Mouse (Mus musculus): ENCODE measurements at regions not wholly inside any gene's neighbourhood (a gene's known extent, or its start where the extent isn't known, plus 50 kb on each side); places are given as distances from the start of the nearest gene placed in this dataset.

GRCm38 (mm10) chr12:47020810-47021348 lies 202.2 kb upstream of the Nova1 start:
- Histone ChIP-seq H3K4me3 (ENCODE audit: low read depth, low read length) (no peak overlapping the region), H3K27me3 (ENCODE audit: control insufficient read depth, insufficient read depth, low read length) (no peaks in the 10 kb centered on the region), H3K36me3 (ENCODE audit: control insufficient read depth, insufficient read depth, low read length) (no peaks in the 10 kb centered on the region), H3K9ac (ENCODE audit: low read length) (no peak overlapping the region), H3K4me2 (ENCODE audit: low read depth) (no peak overlapping the region), H3K9me3 (ENCODE audit: control insufficient read depth, low read length) (no peaks in the 10 kb centered on the region), H3K4me1 (ENCODE audit: control insufficient read depth, insufficient read depth, low read length) (no peaks in the 10 kb centered on the region), H3K27ac (ENCODE audit: low read depth, low read length) (no peak overlapping the region)
- WGBS, result 83% methylated on average over 6 of the region's 6 CpGs
- no peak for DNase-seq (ENCODE audit: low spot score)
- no peak for ATAC-seq (ENCODE audit: insufficient read depth, low FRiP score, low TSS enrichment)

- H3K4me2 ChIP-seq (ENCODE audit: low read depth), result no peak overlapping the region
- no peaks in the 10 kb centered on the region for H3K36me3 ChIP-seq (ENCODE audit: control insufficient read depth, insufficient read depth, low read length)
- no peak overlapping the region for H3K27ac ChIP-seq (ENCODE audit: low read depth, low read length)
- no peak overlapping the region for H3K9ac ChIP-seq (ENCODE audit: low read length)
- 84% methylated on average over 1 of the region's 1 CpGs for WGBS
- no peak for ATAC-seq (ENCODE audit: insufficient read depth, low FRiP score, low TSS enrichment)
- no peaks in the 10 kb centered on the region for H3K9me3 ChIP-seq (ENCODE audit: control insufficient read depth, low read length)
- H3K4me3 ChIP-seq (ENCODE audit: low read depth, low read length), result no peak overlapping the region
- no peaks in the 10 kb centered on the region for H3K27me3 ChIP-seq (ENCODE audit: control insufficient read depth, insufficient read depth, low read length)
- H3K4me1 ChIP-seq (ENCODE audit: control insufficient read depth, insufficient read depth, low read length), result no peaks in the 10 kb centered on the region
- DNase-seq (ENCODE audit: low spot score), result no peak
Observed at GRCm38 (mm10) chr12:46992343-46992742, 173.6 kb upstream of the Nova1 start.

GRCm38 (mm10) chr12:46988972-46989371 lies 170.2 kb upstream of the Nova1 start:
- H3K4me3 ChIP-seq (ENCODE audit: low read depth, low read length), result no peak overlapping the region
- H3K4me1 ChIP-seq (ENCODE audit: control insufficient read depth, insufficient read depth, low read length), result no peaks in the 10 kb centered on the region
- H3K27ac ChIP-seq (ENCODE audit: low read depth, low read length), result no peak overlapping the region
- WGBS, result 87% methylated on average over 2 of the region's 2 CpGs
- ATAC-seq (ENCODE audit: insufficient read depth, low FRiP score, low TSS enrichment) (no peak), DNase-seq (ENCODE audit: low spot score) (no peak)
- H3K27me3 ChIP-seq (ENCODE audit: control insufficient read depth, insufficient read depth, low read length), result no peaks in the 10 kb centered on the region
- no peak overlapping the region for H3K4me2 ChIP-seq (ENCODE audit: low read depth)
- no peak overlapping the region for H3K9ac ChIP-seq (ENCODE audit: low read length)
- no peaks in the 10 kb centered on the region for H3K36me3 ChIP-seq (ENCODE audit: control insufficient read depth, insufficient read depth, low read length)
- H3K9me3 ChIP-seq (ENCODE audit: control insufficient read depth, low read length), result no peaks in the 10 kb centered on the region

- Histone ChIP-seq H3K27me3 (ENCODE audit: control insufficient read depth, insufficient read depth, low read length) (no peaks in the 10 kb centered on the region), H3K27ac (ENCODE audit: low read depth, low read length) (no peak overlapping the region), H3K9ac (ENCODE audit: low read length) (no peak overlapping the region), H3K9me3 (ENCODE audit: control insufficient read depth, low read length) (no peaks in the 10 kb centered on the region), H3K4me1 (ENCODE audit: control insufficient read depth, insufficient read depth, low read length) (no peaks in the 10 kb centered on the region), H3K4me3 (ENCODE audit: low read depth, low read length) (no peak overlapping the region), H3K4me2 (ENCODE audit: low read depth) (no peak overlapping the region), H3K36me3 (ENCODE audit: control insufficient read depth, insufficient read depth, low read length) (no peaks in the 10 kb centered on the region)
- ATAC-seq (ENCODE audit: insufficient read depth, low FRiP score, low TSS enrichment), result no peak
- DNase-seq (ENCODE audit: low spot score), result no peak
- WGBS, result 82% methylated on average over 3 of the region's 3 CpGs
Observed at GRCm38 (mm10) chr12:46950223-46950779, 131.6 kb upstream of the Nova1 start.

GRCm38 (mm10) chr12:46945707-46946106 lies 127.0 kb upstream of the Nova1 start:
- DNase-seq (ENCODE audit: low spot score) (no peak), ATAC-seq (ENCODE audit: insufficient read depth, low FRiP score, low TSS enrichment) (no peak)
- no peak overlapping the region for H3K9ac ChIP-seq (ENCODE audit: low read length)
- H3K27ac ChIP-seq (ENCODE audit: low read depth, low read length), result no peak overlapping the region
- no peaks in the 10 kb centered on the region for H3K27me3 ChIP-seq (ENCODE audit: control insufficient read depth, insufficient read depth, low read length)
- no peaks in the 10 kb centered on the region for H3K4me1 ChIP-seq (ENCODE audit: control insufficient read depth, insufficient read depth, low read length)
- H3K4me3 ChIP-seq (ENCODE audit: low read depth, low read length), result no peak overlapping the region
- H3K9me3 ChIP-seq (ENCODE audit: control insufficient read depth, low read length), result no peaks in the 10 kb centered on the region
- no peak overlapping the region for H3K4me2 ChIP-seq (ENCODE audit: low read depth)
- H3K36me3 ChIP-seq (ENCODE audit: control insufficient read depth, insufficient read depth, low read length), result no peaks in the 10 kb centered on the region

- Histone ChIP-seq H3K27ac (ENCODE audit: low read depth, low read length) (no peak overlapping the region), H3K27me3 (ENCODE audit: control insufficient read depth, insufficient read depth, low read length) (no peaks in the 10 kb centered on the region), H3K4me1 (ENCODE audit: control insufficient read depth, insufficient read depth, low read length) (no peaks in the 10 kb centered on the region), H3K9ac (ENCODE audit: low read length) (no peak overlapping the region), H3K9me3 (ENCODE audit: control insufficient read depth, low read length) (no peaks in the 10 kb centered on the region), H3K4me3 (ENCODE audit: low read depth, low read length) (no peak overlapping the region), H3K36me3 (ENCODE audit: control insufficient read depth, insufficient read depth, low read length) (no peaks in the 10 kb centered on the region), H3K4me2 (ENCODE audit: low read depth) (no peak overlapping the region)
- DNase-seq (ENCODE audit: low spot score) (no peak), ATAC-seq (ENCODE audit: insufficient read depth, low FRiP score, low TSS enrichment) (no peak)
Observed at GRCm38 (mm10) chr12:46931086-46931485, 112.4 kb upstream of the Nova1 start.

- no peaks in the 10 kb centered on the region for H3K9me3 ChIP-seq (ENCODE audit: control insufficient read depth, low read length)
- WGBS, result 76% methylated on average over 4 of the region's 4 CpGs
Observed at GRCm38 (mm10) chr12:46917286-46917685, 98.6 kb upstream of the Nova1 start.

GRCm38 (mm10) chr12:46878164-46878563 lies 59.4 kb upstream of the Nova1 start:
- WGBS, result 92% methylated on average over 3 of the region's 3 CpGs
- H3K4me3 ChIP-seq (ENCODE audit: low read depth, low read length), result no peak overlapping the region
- H3K4me2 ChIP-seq (ENCODE audit: low read depth), result no peak overlapping the region
- H3K9me3 ChIP-seq (ENCODE audit: control insufficient read depth, low read length), result no peaks in the 10 kb centered on the region
- H3K4me1 ChIP-seq (ENCODE audit: control insufficient read depth, insufficient read depth, low read length), result no peaks in the 10 kb centered on the region
- ATAC-seq (ENCODE audit: insufficient read depth, low FRiP score, low TSS enrichment) (no peak), DNase-seq (ENCODE audit: low spot score) (no peak)
- H3K27me3 ChIP-seq (ENCODE audit: control insufficient read depth, insufficient read depth, low read length), result no peaks in the 10 kb centered on the region
- H3K27ac ChIP-seq (ENCODE audit: low read depth, low read length), result no peak overlapping the region
- no peaks in the 10 kb centered on the region for H3K36me3 ChIP-seq (ENCODE audit: control insufficient read depth, insufficient read depth, low read length)
- no peak overlapping the region for H3K9ac ChIP-seq (ENCODE audit: low read length)

More at GRCm38 (mm10) chr12:46917286-46917685, 98.6 kb upstream of the Nova1 start:
- no peaks in the 10 kb centered on the region for H3K27me3 ChIP-seq (ENCODE audit: control insufficient read depth, insufficient read depth, low read length)
- H3K4me1 ChIP-seq (ENCODE audit: control insufficient read depth, insufficient read depth, low read length), result no peaks in the 10 kb centered on the region
- H3K36me3 ChIP-seq (ENCODE audit: control insufficient read depth, insufficient read depth, low read length), result no peaks in the 10 kb centered on the region
- H3K27ac ChIP-seq (ENCODE audit: low read depth, low read length), result no peak overlapping the region
- DNase-seq (ENCODE audit: low spot score) (no peak), ATAC-seq (ENCODE audit: insufficient read depth, low FRiP score, low TSS enrichment) (no peak)
- no peak overlapping the region for H3K4me3 ChIP-seq (ENCODE audit: low read depth, low read length)
- H3K4me2 ChIP-seq (ENCODE audit: low read depth), result no peak overlapping the region
- no peak overlapping the region for H3K9ac ChIP-seq (ENCODE audit: low read length)

GRCm38 (mm10) chr12:46870130-46870529 lies 51.4 kb upstream of the Nova1 start:
- no peak overlapping the region for H3K4me3 ChIP-seq (ENCODE audit: low read depth, low read length)
- H3K4me2 ChIP-seq (ENCODE audit: low read depth), result no peak overlapping the region
- no peak overlapping the region for H3K9ac ChIP-seq (ENCODE audit: low read length)
- DNase-seq (ENCODE audit: low spot score) (no peak), ATAC-seq (ENCODE audit: insufficient read depth, low FRiP score, low TSS enrichment) (no peak)
- WGBS, result 77% methylated on average over 2 of the region's 2 CpGs
- no peaks in the 10 kb centered on the region for H3K9me3 ChIP-seq (ENCODE audit: control insufficient read depth, low read length)
- H3K27ac ChIP-seq (ENCODE audit: low read depth, low read length), result no peak overlapping the region
- H3K27me3 ChIP-seq (ENCODE audit: control insufficient read depth, insufficient read depth, low read length), result no peaks in the 10 kb centered on the region
- H3K36me3 ChIP-seq (ENCODE audit: control insufficient read depth, insufficient read depth, low read length), result no peaks in the 10 kb centered on the region
- no peaks in the 10 kb centered on the region for H3K4me1 ChIP-seq (ENCODE audit: control insufficient read depth, insufficient read depth, low read length)
